Mouse (Mus musculus) frontal cortex, postnatal 10 days (tissue): Measurements from ENCODE around the gene Tnr.
A peak's percentile ranks its signal among the peaks of the same experiment; 100 is the strongest.

Experiments used
- DNase-seq, 2 experiments: peaks; one replicate each; pipeline ENCODE4 v3.0.0; 2022; ENCODE audit warnings: low spot score in 2 of 2, mixed read lengths in 1 of 2

Tnr gene

GRCm38 (mm10) chr1:159629822-159630589 is 106.4 kb downstream of the Tnr start:
- DNase-seq, result no peak

- no peak for DNase-seq
Measured at GRCm38 (mm10) chr1:159632558-159632957, 109.0 kb downstream of the Tnr start.

GRCm38 (mm10) chr1:159639408-159639807 is 115.8 kb downstream of the Tnr start:
- no peak for DNase-seq

- no peak for DNase-seq
Measured at GRCm38 (mm10) chr1:159645719-159646118, 122.2 kb downstream of the Tnr start.

GRCm38 (mm10) chr1:159650486-159650885 is 126.9 kb downstream of the Tnr start:
- no peak for DNase-seq

GRCm38 (mm10) chr1:159655241-159655640 is 131.7 kb downstream of the Tnr start:
- no peak for DNase-seq

- no peak for DNase-seq
Measured at GRCm38 (mm10) chr1:159657856-159658542, 134.4 kb downstream of the Tnr start.

- peak in 1 of 2 experiments; percentile 70 for DNase-seq
Measured at GRCm38 (mm10) chr1:159660620-159661501, 137.3 kb downstream of the Tnr start.

- DNase-seq, result no peak
Measured at GRCm38 (mm10) chr1:159664496-159664895, 140.9 kb downstream of the Tnr start.

GRCm38 (mm10) chr1:159664945-159665344 is 141.4 kb downstream of the Tnr start:
- no peak for DNase-seq

- DNase-seq, result peak; percentile 64 to 76
Measured at GRCm38 (mm10) chr1:159670629-159671150, 147.1 kb downstream of the Tnr start.

- no peak for DNase-seq
Measured at GRCm38 (mm10) chr1:159671181-159671580, 147.6 kb downstream of the Tnr start.

- DNase-seq, result no peak
Measured at GRCm38 (mm10) chr1:159674240-159674639, 150.7 kb downstream of the Tnr start.

GRCm38 (mm10) chr1:159675472-159675871 is 151.9 kb downstream of the Tnr start:
- DNase-seq, result no peak

GRCm38 (mm10) chr1:159678221-159678935 is 154.8 kb downstream of the Tnr start:
- no peak for DNase-seq

GRCm38 (mm10) chr1:159681252-159681651 is 157.7 kb downstream of the Tnr start:
- DNase-seq, result peak in 1 of 2 experiments; percentile 38

- peak; percentile 41 to 62 for DNase-seq
Measured at GRCm38 (mm10) chr1:159686476-159687231, 163.1 kb downstream of the Tnr start.

- DNase-seq, result no peak
Measured at GRCm38 (mm10) chr1:159696717-159697116, 173.1 kb downstream of the Tnr start.

GRCm38 (mm10) chr1:159702038-159702437 is 178.5 kb downstream of the Tnr start:
- no peak for DNase-seq

- no peak for DNase-seq
Measured at GRCm38 (mm10) chr1:159704925-159705324, 181.4 kb downstream of the Tnr start.
